ENCODE assay signal across 14 mouse cellular contexts in the genomic region with DNA sequence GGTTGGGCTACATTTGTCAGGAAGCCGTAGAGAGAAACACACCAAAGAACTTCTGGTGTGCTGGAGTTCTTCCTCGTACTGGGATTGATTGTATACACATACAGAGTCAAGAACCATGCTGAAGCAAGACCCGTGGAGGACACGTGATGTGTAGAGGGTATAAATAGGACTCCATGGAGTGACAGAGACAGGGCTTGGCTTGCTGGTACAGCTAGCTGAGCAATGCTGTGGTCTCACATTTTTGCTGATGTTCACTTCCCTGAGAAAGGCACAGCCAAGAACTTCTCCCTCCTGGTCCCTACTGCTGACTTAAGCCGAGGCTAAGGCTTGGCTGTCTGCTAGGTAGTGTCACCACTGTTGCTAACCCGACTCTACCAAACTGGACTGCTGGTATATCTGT. TPM values are rescaled to one million over a fixed set of nuclear protein-coding genes. Genes with fewer than 3 reads are reported as not detected.
DNase-seq lines count a peak whose midpoint lies in the region; ATAC-seq and TF ChIP-seq lines count a peak whose summit lies in the region.
"Had no signal": no experiment of that assay in that cellular context is flagged by ENCODE, and none has a peak within 500 bp of the region (broad histone marks: within the 10 kb centered on the region; RNA-seq: fewer than 3 reads in every experiment).

No protein-coding gene starts in this region.

- no peaks in the 10 kb centered on the region for H3K9me3 ChIP-seq in liver, embryonic 12.5 days (replicated peaks)
- no peaks in the 10 kb centered on the region for H3K9me3 ChIP-seq in heart, embryonic 16.5 days (replicated peaks; ENCODE audit: control insufficient read depth, low read length)
- no peaks in the 10 kb centered on the region for H3K9me3 ChIP-seq in embryonic facial prominence, embryonic 10.5 days
- H3K9me3 ChIP-seq: embryonic facial prominence, embryonic 15.5 days; midbrain, embryonic 13.5 days; neural tube, embryonic 12.5 days had no signal

- H3K4me3 ChIP-seq in liver, adult 2 months (ENCODE audit: insufficient read depth, low read depth, low read length), result no peak overlapping the region
- H3K4me3 ChIP-seq in liver, embryonic 12.5 days, result no peak overlapping the region
- no peak overlapping the region for H3K4me3 ChIP-seq in heart, embryonic 16.5 days (ENCODE audit: low read length)
- no peak overlapping the region for H3K4me3 ChIP-seq in embryonic facial prominence, embryonic 10.5 days
- H3K4me3 ChIP-seq: embryonic facial prominence, embryonic 15.5 days; midbrain, embryonic 13.5 days; neural tube, embryonic 12.5 days had no signal

- no peak for TF ChIP-seq CTCF in liver, adult 2 months (IDR thresholded peaks at IDR 0.05; ENCODE audit: low read depth, low read length)

- no peak overlapping the region for H3K4me2 ChIP-seq in liver, embryonic 12.5 days
- peak overlapping the region; percentile 48 for H3K4me2 ChIP-seq in heart, embryonic 16.5 days (ENCODE audit: low read depth, low read length)
- H3K4me2 ChIP-seq: embryonic facial prominence, embryonic 15.5 days; midbrain, embryonic 13.5 days; neural tube, embryonic 12.5 days had no signal

- WGBS in liver, adult 2 months, result 74% methylated on average over 6 of the region's 6 CpGs
- WGBS in liver, embryonic 12.5 days (ENCODE audit: insufficient replicate concordance), result 76% methylated on average over 6 of the region's 6 CpGs
- WGBS in heart, embryonic 16.5 days, result 51% methylated on average over 6 of the region's 6 CpGs
- 91% methylated on average over 6 of the region's 6 CpGs for WGBS in embryonic facial prominence, embryonic 10.5 days

- ATAC-seq in liver, embryonic 12.5 days, result no peak
- ATAC-seq in heart, embryonic 16.5 days (replicated peaks; ENCODE audit: extremely low read depth, insufficient read depth, low FRiP score), result peak; percentile 83
- ATAC-seq: inflammation-experienced regulatory T-cells, adult 6 months; midbrain, embryonic 13.5 days had no signal

- intact Hi-C loops in left cerebral cortex, postnatal 10 days (cut with DNase I), result no loop called here

- H3K27ac ChIP-seq in liver, adult 2 months (replicated peaks; ENCODE audit: insufficient read depth, low read depth, low read length), result no peak overlapping the region
- no peak overlapping the region for H3K27ac ChIP-seq in liver, embryonic 12.5 days
- H3K27ac ChIP-seq in heart, embryonic 16.5 days (ENCODE audit: low read length), result peak overlapping the region; percentile 84
- no peak overlapping the region for H3K27ac ChIP-seq in embryonic facial prominence, embryonic 10.5 days (replicated peaks)
- H3K27ac ChIP-seq: embryonic facial prominence, embryonic 15.5 days; midbrain, embryonic 13.5 days; neural tube, embryonic 12.5 days had no signal

- peak; percentile 36 for DNase-seq in liver, adult 2 months (ENCODE audit: extremely low read depth, low read depth, low spot score)
- peak; percentile 69 to 81 for DNase-seq in heart, adult 18-20 months
- peak; percentile 50 for DNase-seq in lung, postnatal 36 days
- no peak for DNase-seq in embryonic facial prominence, embryonic 10.5 days (ENCODE audit: low spot score)
- DNase-seq in left cerebral cortex, postnatal 10 days (ENCODE audit: extremely low spot score in 1 of 2, low spot score in 2 of 2), result no peak
- DNase-seq: adrenal gland, postnatal 25 days; cerebellum, adult 18-20 months; right cerebral cortex, adult 18-20 months had no signal

- TF ChIP-seq POLR2A in liver, adult 2 months (IDR thresholded peaks at IDR 0.05; ENCODE audit: extremely low read depth, insufficient read depth, low read length), result no peak

- no peaks in the 10 kb centered on the region; the same call in 1 of the 2 replicates for H3K4me1 ChIP-seq in liver, adult 2 months (ENCODE audit: control insufficient read depth, insufficient read depth, low read length)
- H3K4me1 ChIP-seq in liver, embryonic 12.5 days, result peaks cover 6% of the 10 kb centered on the region; the same call in 1 of the 2 replicates
- peaks cover 19% of the 10 kb centered on the region for H3K4me1 ChIP-seq in heart, embryonic 16.5 days (ENCODE audit: control insufficient read depth, insufficient read depth, low read length)
- H3K4me1 ChIP-seq in embryonic facial prominence, embryonic 10.5 days, result 0 out of 2 replicates have a peak, but pooled peaks cover 3% of the 10 kb centered on the region
- H3K4me1 ChIP-seq: embryonic facial prominence, embryonic 15.5 days; neural tube, embryonic 12.5 days had no signal

- no peak overlapping the region for H3K9ac ChIP-seq in liver, adult 2 months (ENCODE audit: low read depth, low read length)
- H3K9ac ChIP-seq in liver, embryonic 12.5 days, result no peak overlapping the region
- no peak overlapping the region for H3K9ac ChIP-seq in heart, embryonic 16.5 days (ENCODE audit: low read length)
- H3K9ac ChIP-seq: embryonic facial prominence, embryonic 15.5 days; midbrain, embryonic 13.5 days; neural tube, embryonic 12.5 days had no signal

- no peaks in the 10 kb centered on the region for H3K36me3 ChIP-seq in liver, adult 2 months (ENCODE audit: control insufficient read depth, insufficient read depth, low read length)
- 0 out of 2 replicates have a peak, but pooled peaks cover 9% of the 10 kb centered on the region for H3K36me3 ChIP-seq in liver, embryonic 12.5 days
- no peaks in the 10 kb centered on the region for H3K36me3 ChIP-seq in heart, embryonic 16.5 days (ENCODE audit: control insufficient read depth, insufficient read depth)
- peaks cover 6% of the 10 kb centered on the region for H3K36me3 ChIP-seq in embryonic facial prominence, embryonic 10.5 days (replicated peaks)
- H3K36me3 ChIP-seq: midbrain, embryonic 13.5 days; neural tube, embryonic 12.5 days had no signal

- H3K79me2 ChIP-seq in liver, adult 2 months (ENCODE audit: control insufficient read depth, insufficient read depth, low read length), result peaks cover 17% of the 10 kb centered on the region; the same call in 1 of the 2 replicates

- no peaks in the 10 kb centered on the region for H3K27me3 ChIP-seq in liver, adult 2 months (ENCODE audit: control insufficient read depth, insufficient read depth, low read length)
- H3K27me3 ChIP-seq in liver, embryonic 12.5 days (replicated peaks), result no peaks in the 10 kb centered on the region
- H3K27me3 ChIP-seq in heart, embryonic 16.5 days (ENCODE audit: control insufficient read depth, insufficient read depth, low read length), result no peaks in the 10 kb centered on the region
- H3K27me3 ChIP-seq in embryonic facial prominence, embryonic 10.5 days (replicated peaks; ENCODE audit: low read depth, poor library complexity, severe bottlenecking), result no peaks in the 10 kb centered on the region
- H3K27me3 ChIP-seq: embryonic facial prominence, embryonic 15.5 days; midbrain, embryonic 13.5 days; neural tube, embryonic 12.5 days had no signal

RNA-seq across cellular contexts. Expression of gene Mon2, which starts 15.5 kb away (rescaled TPM):
- total RNA-seq in liver, adult 2 months (2014; rRNA removed), result 51.8 and 58.1 TPM in 2 replicates
- polyA plus RNA-seq in liver, adult 2 months (2012; rRNA removed), result 24.3 and 35.1 TPM in 2 replicates
- polyA plus RNA-seq in liver, embryonic 12.5 days (2016; fragmentation: Nextera tagmentation; extraction: Ambion mirVana), result 19.8 and 19.9 TPM in 2 replicates
- total RNA-seq in heart, adult 18-20 months (2021), result 10 to 100 TPM; 36.4 to 41.7 TPM
- polyA plus RNA-seq in heart, embryonic 16.5 days (2015; fragmentation: Nextera tagmentation; extraction: Ambion mirVana), result 14.6 and 17.6 TPM in 2 replicates
- 21.9 and 26.0 TPM in 2 replicates for polyA plus RNA-seq in embryonic facial prominence, embryonic 10.5 days (2016; fragmentation: Nextera tagmentation; extraction: Ambion mirVana)
- total RNA-seq in left cerebral cortex, postnatal 10 days (2021), result 10 to 100 TPM; 76.7 to 78.5 TPM

Comparison
In these comparisons a context has a peak if more than half of its experiments do, and no peak if none do; other contexts are left out.
1. DNase-seq: peak in liver, adult 2 months (single experiment), heart, adult 18-20 months (2 of 2) and lung, postnatal 36 days (single experiment); none in embryonic facial prominence, embryonic 10.5 days (single experiment) and left cerebral cortex, postnatal 10 days (0 of 2).